Mouse (Mus musculus) midbrain, embryonic 12.5 days (tissue): ENCODE results near the gene Mbd5. TPM values are rescaled to one million over a fixed set of nuclear protein-coding genes. Genes with fewer than 3 reads are reported as not detected.

ENCODE experiments used
- ATAC-seq: fragments of 200-750 bp; cut with Nextera tagmentation; 2 replicates; pipeline ENCODE4 v1.8.0; 2017; ENCODE audit warnings: low read depth, moderate TSS enrichment, moderate library complexity; ENCODE audit not compliant: low FRiP score
- H3K27ac ChIP-seq: fragments of 300-500 bp; sonication (generic); replicated peaks from 2 replicates; pipeline ENCODE4 v1.5.1; 2016; ENCODE audit warnings: mild to moderate bottlenecking
- H3K27me3 ChIP-seq: fragments of 300-500 bp; sonication (generic); 2 replicates; pipeline ENCODE4 v1.6.1; 2016; ENCODE audit warnings: mild to moderate bottlenecking
- H3K36me3 ChIP-seq: fragments of 300-500 bp; sonication (generic); 2 replicates; pipeline ENCODE4 v1.6.1; 2016
- H3K4me1 ChIP-seq: fragments of 300-500 bp; sonication (generic); 2 replicates; pipeline ENCODE4 v1.6.1; 2016
- H3K4me2 ChIP-seq: fragments of 300-500 bp; sonication (generic); replicated peaks from 2 replicates; pipeline ENCODE4 v1.6.1; 2016; ENCODE audit warnings: mild to moderate bottlenecking, moderate library complexity
- H3K4me3 ChIP-seq: fragments of 300-500 bp; sonication (generic); 2 replicates; pipeline ENCODE4 v1.5.1; 2016; ENCODE audit warnings: mild to moderate bottlenecking
- H3K9ac ChIP-seq: fragments of 300-500 bp; sonication (generic); replicated peaks from 2 replicates; pipeline ENCODE4 v1.6.1; 2016; ENCODE audit warnings: mild to moderate bottlenecking, moderate library complexity
- H3K9me3 ChIP-seq: fragments of 300-500 bp; sonication (generic); 2 replicates; pipeline ENCODE4 v1.6.1; 2016; ENCODE audit warnings: mild to moderate bottlenecking
- WGBS: fragments of 180-500 bp; shearing (Covaris S2); methylation state at CpG from one replicate; pipeline ENCODE4 v1.1.7; 2016; 5-methylcytosine and 5-hydroxymethylcytosine counted together
- polyA plus RNA-seq: library from polyadenylated mRNA; unstranded; fragments of >200 nt; fragmentation: Nextera tagmentation; extraction: Ambion mirVana; gene quantifications from 2 replicates; pipeline ENCODE4 v1.2.1, GENCODE M21; 2016

Gene Mbd5
- polyA plus RNA-seq, 1 experiment from 2014 or later: 35.1 TPM

- Histone ChIP-seq H3K27ac (no peak overlapping the region), H3K4me3 (no peak overlapping the region), H3K4me1 (no peaks in the 10 kb centered on the region), H3K9ac (no peak overlapping the region), H3K36me3 (no peaks in the 10 kb centered on the region), H3K9me3 (no peaks in the 10 kb centered on the region), H3K4me2 (no peak overlapping the region), H3K27me3 (no peaks in the 10 kb centered on the region)
- WGBS: 85% methylated on average over 1 of the region's 1 CpGs
- no peak for ATAC-seq
Measured at GRCm38 (mm10) chr2:49354066-49354465, 404.8 kb downstream of the Mbd5 start.

GRCm38 (mm10) chr2:49355867-49356266, 406.6 kb downstream of the Mbd5 start:
- 91% methylated on average over 8 of the region's 8 CpGs for WGBS
- Histone ChIP-seq H3K9me3 (no peaks in the 10 kb centered on the region), H3K4me1 (no peaks in the 10 kb centered on the region), H3K27me3 (no peaks in the 10 kb centered on the region), H3K36me3 (no peaks in the 10 kb centered on the region), H3K27ac (no peak overlapping the region), H3K4me3 (no peak overlapping the region), H3K4me2 (no peak overlapping the region), H3K9ac (no peak overlapping the region)
- ATAC-seq: no peak

GRCm38 (mm10) chr2:49358128-49358814, 409.0 kb downstream of the Mbd5 start:
- Histone ChIP-seq H3K27me3 (no peaks in the 10 kb centered on the region), H3K36me3 (no peaks in the 10 kb centered on the region), H3K4me1 (no peaks in the 10 kb centered on the region), H3K4me2 (no peak overlapping the region), H3K9me3 (no peaks in the 10 kb centered on the region), H3K4me3 (no peak overlapping the region), H3K9ac (no peak overlapping the region), H3K27ac (no peak overlapping the region)
- 83% methylated on average over 7 of the region's 7 CpGs for WGBS
- no peak for ATAC-seq

- WGBS: 74% methylated on average over 4 of the region's 4 CpGs
Measured at GRCm38 (mm10) chr2:49358839-49359520, 409.7 kb downstream of the Mbd5 start.

GRCm38 (mm10) chr2:49359706-49360105, 410.4 kb downstream of the Mbd5 start:
- Histone ChIP-seq H3K27me3 (no peaks in the 10 kb centered on the region), H3K4me2 (no peak overlapping the region), H3K4me1 (no peaks in the 10 kb centered on the region), H3K27ac (no peak overlapping the region), H3K9me3 (no peaks in the 10 kb centered on the region), H3K9ac (no peak overlapping the region), H3K4me3 (no peak overlapping the region), H3K36me3 (no peaks in the 10 kb centered on the region)
- no peak for ATAC-seq
- WGBS: 74% methylated on average over 4 of the region's 4 CpGs

More at GRCm38 (mm10) chr2:49358839-49359520, 409.7 kb downstream of the Mbd5 start:
- Histone ChIP-seq H3K4me2 (no peak overlapping the region), H3K9ac (no peak overlapping the region), H3K27ac (no peak overlapping the region), H3K27me3 (no peaks in the 10 kb centered on the region), H3K4me1 (no peaks in the 10 kb centered on the region), H3K4me3 (no peak overlapping the region), H3K9me3 (no peaks in the 10 kb centered on the region), H3K36me3 (no peaks in the 10 kb centered on the region)
- ATAC-seq: no peak

- no peaks in the 10 kb centered on the region for H3K4me1 ChIP-seq
- no peak overlapping the region for H3K4me2 ChIP-seq
- 36% methylated on average over 5 of the region's 5 CpGs for WGBS
- no peaks in the 10 kb centered on the region for H3K9me3 ChIP-seq
- no peaks in the 10 kb centered on the region for H3K27me3 ChIP-seq
- H3K27ac ChIP-seq: no peak overlapping the region
- ATAC-seq: no peak
- H3K9ac ChIP-seq: no peak overlapping the region
- H3K4me3 ChIP-seq: no peak overlapping the region
- H3K36me3 ChIP-seq: no peaks in the 10 kb centered on the region
Measured at GRCm38 (mm10) chr2:49364546-49364945, 415.2 kb downstream of the Mbd5 start.

- Histone ChIP-seq H3K27ac (no peak overlapping the region), H3K27me3 (no peaks in the 10 kb centered on the region), H3K4me1 (no peaks in the 10 kb centered on the region), H3K4me3 (no peak overlapping the region), H3K9me3 (no peaks in the 10 kb centered on the region), H3K9ac (no peak overlapping the region), H3K4me2 (no peak overlapping the region), H3K36me3 (no peaks in the 10 kb centered on the region)
- no peak for ATAC-seq
- 92% methylated on average over 14 of the region's 14 CpGs for WGBS
Measured at GRCm38 (mm10) chr2:49366878-49367545, 417.7 kb downstream of the Mbd5 start.

- no peaks in the 10 kb centered on the region for H3K36me3 ChIP-seq
- H3K9me3 ChIP-seq: no peaks in the 10 kb centered on the region
- H3K9ac ChIP-seq: no peak overlapping the region
- 87% methylated on average over 17 of the region's 17 CpGs for WGBS
- no peak for ATAC-seq
- H3K4me2 ChIP-seq: no peak overlapping the region
- H3K4me1 ChIP-seq: no peaks in the 10 kb centered on the region
- H3K27ac ChIP-seq: no peak overlapping the region
- no peaks in the 10 kb centered on the region for H3K27me3 ChIP-seq
- H3K4me3 ChIP-seq: no peak overlapping the region
Measured at GRCm38 (mm10) chr2:49367546-49367917, 418.2 kb downstream of the Mbd5 start.

- no peak for ATAC-seq
- no peaks in the 10 kb centered on the region for H3K4me1 ChIP-seq
- no peak overlapping the region for H3K9ac ChIP-seq
- no peaks in the 10 kb centered on the region for H3K9me3 ChIP-seq
- no peak overlapping the region for H3K27ac ChIP-seq
- no peak overlapping the region for H3K4me3 ChIP-seq
- WGBS: 48% methylated on average over 5 of the region's 5 CpGs
- no peak overlapping the region for H3K4me2 ChIP-seq
- H3K27me3 ChIP-seq: no peaks in the 10 kb centered on the region
- H3K36me3 ChIP-seq: no peaks in the 10 kb centered on the region
Measured at GRCm38 (mm10) chr2:49371632-49372031, 422.3 kb downstream of the Mbd5 start.

- WGBS: 69% methylated on average over 3 of the region's 3 CpGs
- Histone ChIP-seq H3K27me3 (no peaks in the 10 kb centered on the region), H3K9ac (no peak overlapping the region), H3K27ac (no peak overlapping the region), H3K4me2 (no peak overlapping the region), H3K36me3 (no peaks in the 10 kb centered on the region), H3K9me3 (no peaks in the 10 kb centered on the region), H3K4me3 (no peak overlapping the region), H3K4me1 (no peaks in the 10 kb centered on the region)
- ATAC-seq: no peak
Measured at GRCm38 (mm10) chr2:49372586-49372985, 423.3 kb downstream of the Mbd5 start.
